Mouse (Mus musculus) lung, adult 2 months (tissue): Measurements from ENCODE around the gene Plekha8.

Source experiments
- CTCF ChIP-seq: fragments of 200-500 bp; IDR thresholded peaks from 2 replicates; pipeline ENCODE4 v1.5.1; 2011; ENCODE audit warnings: mild to moderate bottlenecking, low read length, control low read depth; ENCODE audit not compliant: insufficient read depth
- POLR2A ChIP-seq: fragments of 200-500 bp; IDR thresholded peaks from 2 replicates; pipeline ENCODE4 v1.6.1; 2011; ENCODE audit warnings: low read depth, mild to moderate bottlenecking, control low read depth, low read length, borderline replicate concordance; ENCODE audit errors: extremely low read depth

- no peak for TF ChIP-seq CTCF
- TF ChIP-seq POLR2A: no peak
These were observed 45.0 kb downstream of the Plekha8 start for GRCm38 (mm10) chr6:54639877-54640276.
